Mouse (Mus musculus) neural tube, embryonic 13.5 days (tissue): ENCODE data around the gene Tbx1. TPM values are rescaled to one million over a fixed set of nuclear protein-coding genes. Genes with fewer than 3 reads are reported as not detected.

Experiments
- ATAC-seq: fragments of 200-750 bp; cut with Nextera tagmentation; 2 replicates; pipeline ENCODE4 v1.8.0; 2017; ENCODE audit warnings: low read depth, mild to moderate bottlenecking, moderate TSS enrichment, moderate library complexity
- H3K27ac ChIP-seq: fragments of 300-500 bp; sonication (generic); replicated peaks from 2 replicates; pipeline ENCODE4 v1.5.1; 2015; ENCODE audit warnings: moderate library complexity, mild to moderate bottlenecking, inconsistent platforms
- H3K27me3 ChIP-seq: fragments of 300-500 bp; sonication (generic); 2 replicates; pipeline ENCODE4 v1.6.1; 2015; ENCODE audit warnings: mild to moderate bottlenecking, inconsistent platforms
- H3K36me3 ChIP-seq: fragments of 300-500 bp; sonication (generic); 2 replicates; pipeline ENCODE4 v1.6.1; 2015; ENCODE audit warnings: mild to moderate bottlenecking, inconsistent platforms
- H3K4me1 ChIP-seq: fragments of 300-500 bp; sonication (generic); replicated peaks from 2 replicates; pipeline ENCODE4 v1.6.1; 2015; ENCODE audit warnings: inconsistent platforms
- H3K4me2 ChIP-seq: fragments of 300-500 bp; sonication (generic); 2 replicates; pipeline ENCODE4 v1.6.1; 2015; ENCODE audit warnings: inconsistent platforms, mild to moderate bottlenecking, moderate library complexity
- H3K4me3 ChIP-seq: fragments of 300-500 bp; sonication (generic); 2 replicates; pipeline ENCODE4 v1.5.1; 2015; ENCODE audit warnings: mild to moderate bottlenecking, inconsistent platforms
- H3K9ac ChIP-seq: fragments of 300-500 bp; sonication (generic); 2 replicates; pipeline ENCODE4 v1.6.1; 2015; ENCODE audit warnings: moderate library complexity, mild to moderate bottlenecking, inconsistent platforms
- H3K9me3 ChIP-seq: fragments of 300-500 bp; sonication (generic); 2 replicates; pipeline ENCODE4 v1.6.1; 2016; ENCODE audit warnings: inconsistent platforms
- WGBS: fragments of 180-500 bp; shearing (Covaris S2); methylation state at CpG from one replicate; pipeline ENCODE4 v1.1.7; 2015; 5-methylcytosine and 5-hydroxymethylcytosine counted together
- polyA plus RNA-seq: library from polyadenylated mRNA; unstranded; fragments of >200 nt; fragmentation: Nextera tagmentation; extraction: Ambion mirVana; gene quantifications from 2 replicates; pipeline ENCODE4 v1.2.1, GENCODE M21; 2015

Gene Tbx1
- polyA plus RNA-seq, 1 experiment from 2014 or later, result 2.2 TPM

DNA sequence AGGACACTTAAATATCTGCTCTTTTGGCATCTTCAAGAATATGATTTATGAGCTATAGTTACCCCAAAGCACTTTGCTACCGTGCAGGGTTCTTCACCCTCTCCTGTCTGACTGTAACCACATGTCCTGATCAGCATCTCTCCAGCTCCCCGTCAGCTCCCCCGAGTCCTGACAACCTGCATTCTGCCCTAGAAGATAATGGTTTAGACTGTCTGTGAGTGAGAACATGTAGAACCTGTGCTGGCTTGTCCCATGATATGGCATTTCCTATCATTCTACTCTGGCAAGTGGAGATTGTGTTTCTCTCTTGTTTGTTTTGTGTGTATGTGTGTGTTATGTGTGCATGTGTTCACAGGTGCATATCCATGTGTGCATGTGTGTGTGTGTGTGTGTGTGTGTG is 7.5 kb upstream of the Tbx1 start:
- no peak overlapping the region for H3K27ac ChIP-seq
- 88% methylated on average over 3 of the region's 3 CpGs for WGBS
- H3K36me3 ChIP-seq, result no peaks in the 10 kb centered on the region

DNA sequence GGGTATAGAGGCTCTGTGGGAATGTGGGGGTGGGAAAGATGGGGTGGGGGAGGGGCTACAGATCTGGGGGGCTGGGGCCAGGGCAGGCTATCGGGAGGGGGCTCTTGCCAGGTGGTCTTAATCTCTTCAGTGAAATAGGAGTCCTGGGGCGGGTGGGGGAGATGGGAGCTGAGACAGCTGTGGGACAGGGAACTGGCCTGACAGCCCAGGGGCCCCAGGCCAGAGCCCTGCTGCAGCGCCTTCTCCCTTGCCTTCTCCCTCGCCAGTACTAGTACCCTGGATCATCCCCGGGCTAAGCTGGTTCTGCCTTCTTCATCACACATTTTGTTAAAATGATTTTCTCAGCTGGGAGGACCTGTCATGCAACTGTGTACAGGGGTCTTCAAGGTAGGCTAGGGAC is 5.8 kb upstream of the Tbx1 start:
- 50% methylated on average over 5 of the region's 5 CpGs for WGBS
- no peak for ATAC-seq
- H3K4me2 ChIP-seq, result no peak overlapping the region
- no peaks in the 10 kb centered on the region for H3K9me3 ChIP-seq
- H3K36me3 ChIP-seq, result no peaks in the 10 kb centered on the region
- H3K9ac ChIP-seq, result no peak overlapping the region
- peaks cover 6% of the 10 kb centered on the region for H3K4me1 ChIP-seq
- no peak overlapping the region for H3K27ac ChIP-seq
- peaks cover 57% of the 10 kb centered on the region for H3K27me3 ChIP-seq
- no peak overlapping the region for H3K4me3 ChIP-seq

More for the DNA sequence above, 7.5 kb upstream of the Tbx1 start:
- Histone ChIP-seq H3K9ac (no peak overlapping the region), H3K27me3 (peaks cover 42% of the 10 kb centered on the region), H3K4me2 (no peak overlapping the region), H3K9me3 (no peaks in the 10 kb centered on the region), H3K4me3 (no peak overlapping the region), H3K4me1 (no peaks in the 10 kb centered on the region)
- ATAC-seq, result no peak

DNA sequence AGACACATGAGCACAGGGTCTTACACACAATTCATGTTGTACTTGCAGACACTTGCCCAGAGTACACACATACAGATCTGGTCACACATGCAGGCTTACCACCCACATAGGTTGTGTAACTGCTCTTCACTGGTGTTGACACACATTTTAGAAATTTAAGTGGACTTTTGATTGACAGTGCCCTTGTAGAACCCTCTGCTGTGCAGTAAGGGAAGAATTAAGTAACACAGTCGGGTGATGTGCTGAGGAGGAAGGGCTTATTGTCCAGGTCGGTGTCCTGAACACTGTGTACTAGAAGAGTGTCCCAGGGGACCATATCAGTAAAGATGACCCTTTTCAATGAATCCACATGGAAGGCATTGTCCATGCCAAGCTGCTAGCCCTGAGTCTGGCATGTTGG is 3.5 kb upstream of the Tbx1 start:
- H3K4me3 ChIP-seq, result no peak overlapping the region
- no peaks in the 10 kb centered on the region for H3K9me3 ChIP-seq
- no peak overlapping the region for H3K27ac ChIP-seq
- H3K36me3 ChIP-seq, result no peaks in the 10 kb centered on the region
- H3K4me1 ChIP-seq, result peaks cover 20% of the 10 kb centered on the region
- H3K4me2 ChIP-seq, result no peak overlapping the region
- H3K27me3 ChIP-seq, result peaks cover 76% of the 10 kb centered on the region
- WGBS, result 81% methylated on average over 2 of the region's 2 CpGs
- no peak for ATAC-seq
- no peak overlapping the region for H3K9ac ChIP-seq

DNA sequence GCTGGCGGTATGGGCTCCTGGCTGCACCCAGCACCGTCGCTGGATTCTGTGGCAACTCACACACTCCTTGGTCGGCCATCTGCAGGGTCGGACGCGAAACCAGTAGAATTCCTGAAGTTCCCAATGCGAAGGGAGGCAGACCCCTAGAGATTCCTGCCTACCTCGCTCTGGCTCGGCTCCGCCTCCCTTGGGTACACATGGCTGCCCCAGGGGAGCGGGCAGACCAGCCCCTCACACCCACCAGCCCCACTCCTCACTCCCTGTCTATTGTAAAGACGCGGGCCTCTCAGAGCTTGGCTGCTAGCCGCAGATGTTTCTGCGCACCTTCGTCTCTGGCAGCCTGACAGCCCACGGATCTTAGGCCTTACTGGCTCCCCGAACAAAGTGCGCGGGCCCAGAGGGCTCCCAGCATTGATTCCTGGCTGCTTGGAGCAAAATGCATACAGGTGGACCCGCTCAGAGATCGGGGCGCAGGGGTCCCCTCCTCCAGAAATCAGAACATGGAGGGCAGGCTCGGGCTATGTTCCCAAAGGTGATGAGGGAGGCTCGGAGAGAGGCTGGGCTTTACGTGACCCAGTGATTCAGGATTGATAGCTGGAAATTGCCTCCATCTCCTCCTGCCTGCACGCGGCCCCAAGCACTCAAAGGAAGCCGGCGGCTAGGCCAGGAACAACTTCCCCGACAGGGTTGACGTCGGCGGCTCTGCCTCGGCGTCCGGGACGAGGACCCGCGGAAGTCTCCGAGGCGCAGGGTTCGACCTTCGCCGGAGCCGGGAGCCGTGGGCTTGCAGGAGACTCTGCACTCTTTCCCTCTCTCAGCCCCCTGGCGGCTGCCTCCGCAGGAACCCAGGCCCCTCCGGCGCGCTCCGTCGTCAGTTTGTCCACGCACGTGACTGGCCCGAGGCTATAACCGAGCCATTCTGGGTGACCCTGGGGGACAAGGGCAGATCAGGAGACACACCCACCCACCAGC is 862 bp upstream of the Tbx1 start:
- ATAC-seq, result no peak

DNA sequence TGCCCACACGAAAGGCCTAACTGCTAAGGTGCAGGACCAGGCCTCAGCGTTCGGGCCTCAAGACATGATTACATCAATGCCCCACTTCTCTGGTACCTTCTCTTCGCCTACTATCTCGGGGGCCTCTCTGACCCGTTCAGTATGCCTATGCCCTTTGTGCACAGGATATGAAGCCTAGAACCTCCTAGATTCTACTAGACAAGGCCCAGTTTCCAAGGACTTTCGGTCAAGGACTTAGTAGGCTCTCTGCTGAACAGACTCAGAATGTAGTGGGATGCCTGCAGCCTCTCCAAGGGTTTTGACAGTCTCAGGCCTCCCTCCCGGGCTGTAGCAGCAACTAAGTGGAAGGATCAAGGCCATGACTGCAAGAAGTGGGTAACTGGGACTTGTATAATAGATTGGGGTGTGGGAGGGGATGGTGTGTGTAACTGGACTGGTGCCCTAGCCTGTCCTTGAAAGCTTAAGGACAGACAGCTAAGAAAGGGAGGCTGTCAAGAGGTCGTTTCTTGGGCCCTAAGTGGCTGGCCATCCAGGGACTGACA is 1.3 kb downstream of the Tbx1 start:
- Histone ChIP-seq H3K4me1 (peaks cover 50% of the 10 kb centered on the region), H3K9ac (no peak overlapping the region), H3K4me3 (no peak overlapping the region), H3K36me3 (no peaks in the 10 kb centered on the region), H3K9me3 (no peaks in the 10 kb centered on the region), H3K27ac (no peak overlapping the region), H3K4me2 (no peak overlapping the region), H3K27me3 (peaks cover 97% of the 10 kb centered on the region)
- ATAC-seq, result no peak
- 11% methylated on average over 9 of the region's 9 CpGs for WGBS

More for the DNA sequence above, 862 bp upstream of the Tbx1 start:
- H3K36me3 ChIP-seq, result no peaks in the 10 kb centered on the region
- H3K4me3 ChIP-seq, result peak overlapping the region; percentile 22
- H3K4me2 ChIP-seq, result peak overlapping the region; percentile 40
- no peak overlapping the region for H3K9ac ChIP-seq
- peaks cover 41% of the 10 kb centered on the region for H3K4me1 ChIP-seq
- no peak overlapping the region for H3K27ac ChIP-seq
- H3K9me3 ChIP-seq, result no peaks in the 10 kb centered on the region
- under 1% methylated on average over 59 of the region's 59 CpGs for WGBS
- H3K27me3 ChIP-seq, result peaks cover 93% of the 10 kb centered on the region

DNA sequence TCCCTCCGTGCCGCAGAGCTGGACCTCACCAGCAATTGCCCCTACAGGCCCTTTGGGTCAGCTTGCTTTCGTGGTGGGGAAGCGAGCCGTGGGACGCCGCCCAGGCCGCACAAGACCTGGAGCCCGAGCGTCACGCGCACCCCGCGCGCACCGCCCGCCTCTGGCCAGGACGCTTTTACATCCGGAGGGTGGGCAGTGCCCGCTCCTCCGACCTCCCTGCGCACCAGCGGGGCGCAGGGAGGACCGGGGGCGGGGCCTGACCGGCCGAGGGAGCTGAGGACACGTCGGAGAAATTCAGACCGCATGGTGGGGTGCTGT is 1.8 kb downstream of the Tbx1 start:
- Histone ChIP-seq H3K4me2 (peak overlapping the region; percentile 35), H3K4me1 (peaks cover 50% of the 10 kb centered on the region)
- 3% methylated on average over 31 of the region's 31 CpGs for WGBS

DNA sequence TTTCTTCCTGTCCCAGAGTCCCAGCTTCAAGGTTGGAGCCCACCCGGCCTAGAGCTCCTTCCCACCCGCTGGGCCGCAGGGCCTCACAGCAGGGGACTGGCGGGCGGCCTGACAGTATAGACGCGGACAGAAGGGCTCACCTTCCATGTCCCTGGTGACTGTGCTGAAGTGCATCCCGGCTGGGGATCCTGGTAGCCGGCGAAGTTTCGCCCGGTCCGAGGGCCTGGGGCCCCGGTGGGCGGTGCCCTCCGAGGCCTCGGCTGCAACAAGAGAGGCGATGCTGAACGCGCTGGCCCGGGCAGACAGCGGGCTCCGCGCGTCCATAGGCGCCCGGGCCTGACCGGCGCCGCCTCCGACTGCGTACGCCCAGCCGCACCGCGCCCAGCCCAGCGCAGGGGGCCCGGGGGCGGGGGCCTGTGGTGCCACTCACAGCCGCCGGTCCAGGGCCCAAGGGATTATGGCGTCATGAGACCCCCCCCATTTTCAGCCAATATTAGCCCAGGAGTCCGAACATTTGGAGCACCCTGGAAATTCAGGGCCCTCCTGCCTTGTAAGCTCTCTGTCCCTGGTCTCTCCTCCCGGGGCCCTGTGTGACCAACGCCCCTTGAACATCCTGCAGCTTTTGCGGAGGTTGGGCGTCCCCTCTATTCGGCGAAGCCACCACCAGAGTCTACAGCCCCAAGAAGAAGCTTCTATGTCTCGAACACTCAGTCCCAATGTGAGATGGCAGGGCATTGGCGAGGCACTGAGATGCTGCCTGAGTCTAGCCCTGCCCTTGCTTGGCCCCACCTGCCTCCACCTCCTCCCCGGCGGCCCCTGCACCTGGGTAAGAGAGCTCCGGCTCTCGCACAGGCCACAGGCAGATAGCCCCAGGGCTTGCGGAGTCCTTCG is 2.4 kb downstream of the Tbx1 start:
- ATAC-seq, result no peak
- Histone ChIP-seq H3K4me2 (peak overlapping the region; percentile 35), H3K4me3 (peak overlapping the region; percentile 36), H3K9ac (no peak overlapping the region), H3K36me3 (no peaks in the 10 kb centered on the region), H3K4me1 (peaks cover 50% of the 10 kb centered on the region), H3K27me3 (peaks cover 97% of the 10 kb centered on the region), H3K9me3 (no peaks in the 10 kb centered on the region), H3K27ac (no peak overlapping the region)
- WGBS, result under 1% methylated on average over 57 of the region's 57 CpGs

More for the DNA sequence above, 1.8 kb downstream of the Tbx1 start:
- Histone ChIP-seq H3K27ac (no peak overlapping the region), H3K9ac (no peak overlapping the region), H3K9me3 (no peaks in the 10 kb centered on the region), H3K4me3 (peak overlapping the region; percentile 36; the same call in 1 of the 2 replicates), H3K27me3 (peaks cover 97% of the 10 kb centered on the region), H3K36me3 (no peaks in the 10 kb centered on the region)
- ATAC-seq, result no peak

DNA sequence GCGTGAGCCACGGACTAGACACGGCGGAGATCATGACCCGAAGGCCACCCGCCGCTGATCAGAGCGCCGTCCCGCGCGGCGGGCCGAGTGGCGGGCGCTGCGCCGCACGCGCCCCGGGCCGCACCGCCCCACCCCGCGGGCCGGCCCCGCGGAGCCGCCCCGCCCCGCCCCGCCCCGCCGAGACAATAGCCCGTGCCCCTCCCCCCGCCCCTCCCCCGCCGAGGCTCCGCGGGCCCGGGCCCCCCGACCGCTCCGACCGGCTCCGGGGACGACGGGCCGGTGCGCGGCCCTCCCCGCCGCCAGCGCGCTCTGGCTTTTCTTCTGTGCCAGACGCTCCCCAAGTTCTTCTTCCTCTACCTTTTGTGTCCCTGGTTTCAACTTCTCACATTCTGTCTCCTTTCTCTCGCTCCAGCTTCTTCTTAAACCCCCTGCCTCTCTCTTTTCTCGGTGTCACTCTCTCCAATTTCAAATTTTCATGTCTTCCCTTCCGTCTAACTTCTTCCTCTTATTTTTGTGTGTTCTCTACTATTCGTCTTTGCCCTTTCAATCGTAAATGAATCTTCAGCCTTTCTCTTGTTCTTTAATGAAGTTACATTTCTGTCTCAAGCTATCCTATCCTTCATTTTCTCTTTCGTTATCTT is 3.4 kb downstream of the Tbx1 start:
- ATAC-seq, result no peak
- Histone ChIP-seq H3K27me3 (peaks cover 100% of the 10 kb centered on the region), H3K4me3 (peak overlapping the region; percentile 36), H3K4me2 (peak overlapping the region; percentile 55), H3K9ac (peak overlapping the region; percentile 60; the same call in 1 of the 2 replicates), H3K9me3 (no peaks in the 10 kb centered on the region), H3K27ac (no peak overlapping the region), H3K36me3 (no peaks in the 10 kb centered on the region), H3K4me1 (peaks cover 55% of the 10 kb centered on the region)
- WGBS, result 1% methylated on average over 34 of the region's 62 CpGs

DNA sequence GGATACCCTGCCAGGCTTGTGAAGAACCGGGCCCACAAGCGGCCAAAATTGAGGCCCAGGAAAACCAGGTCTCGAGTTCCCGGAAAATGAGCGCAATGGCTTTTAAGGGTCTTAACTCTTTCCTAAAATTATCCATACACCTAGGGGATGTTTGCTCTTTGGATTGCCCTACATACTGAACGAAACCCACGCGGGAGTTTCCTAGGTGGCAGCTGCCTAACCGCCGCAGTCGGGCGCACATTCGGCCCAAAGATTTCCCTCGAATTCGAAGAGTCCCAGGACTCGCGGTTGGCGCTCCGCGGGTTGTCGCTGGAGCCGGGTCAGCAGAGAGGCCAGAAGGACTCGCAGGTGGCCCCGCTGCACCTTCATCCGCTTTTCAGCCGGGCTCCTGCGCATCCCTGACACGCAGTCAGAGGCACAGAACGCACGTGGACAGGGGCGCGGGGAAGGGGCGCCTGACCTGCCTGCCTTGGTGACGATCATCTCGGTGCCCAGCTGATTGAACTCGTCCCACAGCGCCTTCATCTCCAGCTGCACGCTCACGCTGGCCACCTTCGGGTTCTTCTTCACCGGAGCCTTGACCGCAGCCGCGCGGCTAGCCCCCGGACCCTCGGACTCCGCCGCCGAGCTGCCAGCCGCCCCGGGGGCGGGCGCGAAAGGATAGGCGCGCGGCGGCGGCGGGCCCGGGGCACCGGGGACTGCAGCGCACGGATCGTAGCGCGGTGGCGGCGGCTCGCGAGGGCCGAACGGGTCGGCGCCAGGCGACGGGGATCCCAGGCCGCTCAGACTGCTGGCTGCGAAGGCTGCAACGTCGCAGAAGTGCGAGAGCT is 4.2 kb downstream of the Tbx1 start:
- Histone ChIP-seq H3K36me3 (no peaks in the 10 kb centered on the region), H3K27me3 (peaks cover 100% of the 10 kb centered on the region), H3K9ac (peak overlapping the region; percentile 60), H3K9me3 (no peaks in the 10 kb centered on the region), H3K4me3 (peak overlapping the region; percentile 36), H3K4me1 (peaks cover 56% of the 10 kb centered on the region), H3K27ac (no peak overlapping the region), H3K4me2 (peak overlapping the region; percentile 55)
- WGBS, result 1% methylated on average over 83 of the region's 83 CpGs
- ATAC-seq, result no peak

DNA sequence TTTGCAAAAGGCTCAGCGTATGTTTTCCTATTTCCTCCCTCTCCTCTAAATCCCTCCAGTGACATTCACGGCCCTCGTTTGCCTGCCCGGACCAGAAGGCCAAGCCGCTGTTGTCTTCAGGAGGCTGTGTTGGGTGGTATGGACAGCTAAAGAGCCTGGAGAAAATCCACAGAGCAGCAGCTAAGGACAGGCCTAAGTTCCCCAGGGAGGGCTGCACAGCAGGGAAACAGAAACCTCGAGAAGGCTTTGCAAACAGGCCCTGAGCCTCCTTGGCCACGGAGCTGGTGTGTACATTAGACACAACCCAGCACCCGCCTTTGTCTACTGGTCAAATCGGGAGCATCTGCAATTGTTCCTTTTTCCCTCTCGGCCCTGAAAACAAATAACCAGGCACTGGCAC is 4.8 kb downstream of the Tbx1 start:
- peak overlapping the region; percentile 60; the same call in 1 of the 2 replicates for H3K9ac ChIP-seq
- H3K4me3 ChIP-seq, result peak overlapping the region; percentile 36
- H3K4me2 ChIP-seq, result peak overlapping the region; percentile 55
- H3K9me3 ChIP-seq, result no peaks in the 10 kb centered on the region; the same call in 1 of the 2 replicates
- H3K4me1 ChIP-seq, result peaks cover 53% of the 10 kb centered on the region
- no peak for ATAC-seq
- WGBS, result 4% methylated on average over 10 of the region's 10 CpGs
- peaks cover 100% of the 10 kb centered on the region for H3K27me3 ChIP-seq
- no peaks in the 10 kb centered on the region for H3K36me3 ChIP-seq
- no peak overlapping the region for H3K27ac ChIP-seq
